Mouse (Mus musculus) ES-Bruce4 (cell line): ENCODE results near the gene Tomm40l.

ENCODE experiments used
- CTCF ChIP-seq: IDR thresholded peaks from one replicate; pipeline ENCODE4 v1.8.1; 2011; ENCODE audit warnings: low read depth, low read length
- EP300 ChIP-seq: IDR thresholded peaks from 2 replicates; pipeline ENCODE4 v1.6.1; 2011; ENCODE audit warnings: low read depth, low read length; ENCODE audit not compliant: insufficient read depth
- POLR2A ChIP-seq: IDR thresholded peaks from one replicate; pipeline ENCODE4 v1.8.1; 2011; ENCODE audit warnings: low read length; ENCODE audit not compliant: insufficient read depth

DNA sequence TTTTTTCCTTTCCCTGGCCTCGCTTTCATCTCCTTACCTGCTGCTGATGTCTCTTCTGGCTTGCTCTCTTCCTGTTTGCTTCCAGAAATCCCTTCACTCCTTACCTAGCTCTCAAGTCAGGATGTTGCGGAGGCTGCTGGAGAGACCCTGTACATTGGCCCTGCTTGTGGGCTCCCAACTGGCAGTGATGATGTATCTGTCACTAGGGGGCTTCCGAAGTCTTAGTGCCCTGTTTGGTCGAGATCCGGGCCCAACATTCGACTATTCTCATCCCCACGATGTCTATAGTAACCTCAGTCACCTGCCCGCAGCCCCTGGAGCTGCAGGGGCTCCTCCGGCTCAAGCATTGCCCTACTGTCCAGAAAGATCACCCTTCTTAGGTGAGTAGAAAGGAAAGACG is 49.3 kb upstream of the Tomm40l start:
- no peak for TF ChIP-seq CTCF
- no peak for TF ChIP-seq EP300
- TF ChIP-seq POLR2A: no peak
